Mouse (Mus musculus) CD4-positive, CD25-positive, alpha-beta regulatory T cell, adult 4 months (primary cell): Measurements from ENCODE around the gene Lyg1. TPM values are rescaled to one million over a fixed set of nuclear protein-coding genes. Genes with fewer than 3 reads are reported as not detected.

Experiments used
- ATAC-seq: one replicate; pipeline ENCODE4 v1.8.0; 2017
- polyA plus RNA-seq, 2 experiments: library from polyadenylated mRNA; unstranded; fragments of 100-300 nt; shearing (Covaris generic); gene quantifications; one replicate each; pipeline ENCODE4 v1.2.1; 2017

Lyg1 gene
- polyA plus RNA-seq, 2 experiments from 2014 or later, result not detected

GRCm38 (mm10) chr1:37948906-37949305 is 8.7 kb downstream of the Lyg1 start:
- no peak for ATAC-seq

GRCm38 (mm10) chr1:37931806-37932205 is 25.8 kb downstream of the Lyg1 start:
- no peak for ATAC-seq

DNA sequence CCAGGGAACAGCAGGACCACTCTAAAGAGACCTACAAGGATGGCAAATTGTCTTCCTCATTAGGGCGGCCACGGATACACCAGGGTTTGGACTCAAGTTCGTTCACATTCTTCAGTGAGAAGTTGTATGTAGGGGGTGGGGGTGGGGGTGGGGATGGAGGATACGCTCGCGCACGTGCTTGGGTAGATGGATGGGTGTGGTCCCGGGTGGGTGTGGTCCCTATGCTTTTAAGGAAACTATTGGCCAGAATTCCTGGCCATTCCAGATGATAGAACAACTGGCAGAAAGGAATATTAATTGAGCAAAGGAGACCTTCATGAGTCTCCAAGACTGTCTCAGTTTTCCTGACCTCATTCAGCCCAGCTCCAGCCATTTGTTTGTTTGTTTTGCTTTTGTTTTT is 31.6 kb downstream of the Lyg1 start:
- ATAC-seq, result no peak

DNA sequence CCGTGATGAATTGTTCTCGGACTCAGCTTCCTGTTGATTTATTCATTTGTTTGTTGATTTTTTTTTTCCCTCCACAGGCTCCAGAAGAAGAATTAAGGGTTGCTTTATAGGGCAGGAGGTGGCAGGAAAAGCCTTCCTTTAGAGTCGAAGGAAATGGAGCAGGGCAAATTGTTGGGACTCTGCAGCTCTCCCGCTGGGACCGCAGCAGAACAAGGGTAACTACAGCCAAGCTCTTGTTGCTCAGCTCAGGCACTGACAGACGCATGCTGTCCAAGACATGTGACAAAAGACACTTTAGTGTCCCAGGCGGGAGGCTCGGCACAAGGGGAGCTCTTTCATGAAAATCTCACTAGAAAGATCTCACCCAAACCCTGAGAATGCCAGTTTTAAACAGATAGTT is 35.0 kb downstream of the Lyg1 start:
- no peak for ATAC-seq

- no peak for ATAC-seq
These were observed 39.5 kb downstream of the Lyg1 start for GRCm38 (mm10) chr1:37918096-37918495.

DNA sequence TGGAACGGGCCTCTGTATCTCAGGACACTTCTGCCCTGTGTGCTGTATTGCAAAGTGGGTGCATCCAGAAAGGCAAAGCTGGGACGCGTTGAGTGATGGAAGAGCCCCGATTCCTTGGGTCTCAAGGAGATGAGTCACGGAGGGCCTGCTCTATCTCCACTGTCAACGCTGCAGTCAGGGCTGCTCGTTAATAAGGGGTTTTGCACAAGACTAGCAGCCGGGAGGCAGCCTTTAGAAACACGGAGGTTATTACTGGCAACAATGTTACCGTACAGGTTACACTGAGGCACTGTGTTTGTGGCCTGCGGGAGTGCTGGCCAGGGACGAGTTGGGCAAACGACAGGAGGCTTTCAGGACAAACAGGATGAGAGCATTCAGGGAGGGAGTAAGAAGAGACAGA is 39.9 kb downstream of the Lyg1 start:
- ATAC-seq, result no peak

- no peak for ATAC-seq
These were observed 41.2 kb downstream of the Lyg1 start, which contains the start of gene Lyg2 for GRCm38 (mm10) chr1:37916393-37916792. Lyg2 (minus strand) TSS chr1:37916493.

- no peak for ATAC-seq
These were observed 44.8 kb downstream of the Lyg1 start for GRCm38 (mm10) chr1:37912751-37913150.

GRCm38 (mm10) chr1:37903178-37903577 is 54.4 kb downstream of the Lyg1 start:
- no peak for ATAC-seq

- no peak for ATAC-seq
These were observed 57.3 kb downstream of the Lyg1 start for GRCm38 (mm10) chr1:37900288-37900687.

DNA sequence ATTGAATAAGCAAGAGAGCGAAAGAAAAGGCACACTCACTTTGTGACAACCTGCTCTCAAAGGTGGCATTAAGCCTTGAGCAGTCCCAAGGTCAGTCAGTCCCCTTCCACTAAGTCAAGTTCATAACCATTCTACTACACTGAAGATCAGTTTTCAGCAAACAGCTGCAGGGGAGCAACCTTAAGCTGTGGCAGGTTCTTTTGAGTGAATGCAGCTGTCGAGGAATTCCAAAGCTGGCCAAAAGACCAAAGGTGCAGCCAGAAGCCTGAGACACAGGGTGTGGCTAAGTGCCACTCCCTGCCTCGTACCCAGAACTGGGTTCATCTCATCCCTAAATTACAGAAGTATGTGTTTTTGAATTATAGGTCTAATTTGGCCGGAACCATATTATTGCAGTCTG is 57.7 kb downstream of the Lyg1 start:
- no peak for ATAC-seq

Other genes starting within 250 kb of the Lyg1 start
- gene 2010300C02Rik, start 237.7 kb downstream of the Lyg1 start, polyA plus RNA-seq, result under 1 TPM; 0.42 to 0.79 TPM
- gene Tsga10, start 91.3 kb downstream of the Lyg1 start, polyA plus RNA-seq, result 1 to 10 TPM; 2.1 TPM
- gene Lipt1, start 86.0 kb downstream of the Lyg1 start, polyA plus RNA-seq, result 1 to 10 TPM; 9.1 to 9.8 TPM
- gene Mitd1, start 67.3 kb downstream of the Lyg1 start, polyA plus RNA-seq, result 100 to 1,000 TPM; 113 to 123 TPM
- 100 to 1,000 TPM; 237 to 238 TPM for gene Mrpl30, start 67.3 kb downstream of the Lyg1 start, polyA plus RNA-seq
- not detected for gene Lyg2, start 41.3 kb downstream of the Lyg1 start, polyA plus RNA-seq
- 100 to 1,000 TPM; 143 to 173 TPM for gene Txndc9, start 40.1 kb upstream of the Lyg1 start, polyA plus RNA-seq
- gene Eif5b, start 40.3 kb upstream of the Lyg1 start, polyA plus RNA-seq, result 10 to 100 TPM; 30.5 to 32.9 TPM
- gene Rev1, start 172.0 kb upstream of the Lyg1 start, polyA plus RNA-seq, result 10 to 100 TPM; 14.1 to 15.3 TPM